Mouse (Mus musculus) CH12.LX (cell line): ENCODE measurements at regions not wholly inside any gene's neighbourhood (a gene's known extent, or its start where the extent isn't known, plus 50 kb on each side); places are given as distances from the start of the nearest gene placed in this dataset.

Experiments
- DNase-seq: peaks from one replicate; pipeline ENCODE4 v3.0.0-alpha.2; 2013; ENCODE audit errors: extremely low read depth
- H3K27ac ChIP-seq: 2 replicates; pipeline ENCODE4 v1.5.1; 2012; ENCODE audit warnings: low read depth, mild to moderate bottlenecking, control low read depth, moderate library complexity; ENCODE audit not compliant: insufficient read depth
- H3K27me3 ChIP-seq: replicated peaks from 2 replicates; pipeline ENCODE3; 2012; ENCODE audit warnings: inconsistent platforms
- H3K36me3 ChIP-seq, 2 experiments: replicated peaks in 1 of 2; 2 replicates each; pipeline versions ENCODE3 to v1.6.1; 2012; ENCODE audit warnings: inconsistent platforms in 1 of 2, low read length in 1 of 2, mild to moderate bottlenecking in 1 of 2, mixed read lengths in 1 of 2, moderate library complexity in 1 of 2; ENCODE audit not compliant: control insufficient read depth in 1 of 2, insufficient read depth in 1 of 2
- H3K4me1 ChIP-seq, 2 experiments: 2 replicates each; pipeline ENCODE4 v1.6.1; 2012; ENCODE audit warnings: inconsistent platforms in 1 of 2, moderate library complexity in 1 of 2; ENCODE audit not compliant: insufficient read depth in 2 of 2, control insufficient read depth in 1 of 2
- H3K4me2 ChIP-seq: 2 replicates; pipeline ENCODE4 v1.6.1; 2012; ENCODE audit warnings: low read depth, mild to moderate bottlenecking, control low read depth; ENCODE audit not compliant: poor library complexity, insufficient read depth, severe bottlenecking
- H3K4me3 ChIP-seq, 3 experiments: fragments of 150-350 bp in 1 of 3; sonication (generic) in 1 of 3; replicated peaks in 1 of 3; 2 replicates each; pipeline versions ENCODE3 to v1.5.1; 2011 to 2012; ENCODE audit warnings: low read depth in 2 of 3, low read length in 2 of 3, mild to moderate bottlenecking in 2 of 3, moderate library complexity in 2 of 3, control low read depth in 1 of 3, improper control_type of control experiment in 1 of 3, inconsistent platforms in 1 of 3, mixed read lengths in 1 of 3; ENCODE audit not compliant: poor library complexity in 1 of 3
- H3K79me2 ChIP-seq: replicated peaks from 2 replicates; pipeline ENCODE4 v1.6.1; 2012; ENCODE audit warnings: mild to moderate bottlenecking, moderate library complexity; ENCODE audit not compliant: control insufficient read depth, poor library complexity, insufficient read depth, severe bottlenecking; ENCODE audit errors: extremely low read depth
- H3K9ac ChIP-seq: 2 replicates; pipeline ENCODE4 v1.6.1; 2012; ENCODE audit warnings: low read depth, mild to moderate bottlenecking, control low read depth, moderate library complexity; ENCODE audit not compliant: insufficient read depth
- H3K9me3 ChIP-seq: replicated peaks from 2 replicates; pipeline ENCODE3; 2012; ENCODE audit warnings: low read length, inconsistent platforms, mixed read lengths
- BHLHE40 ChIP-seq: IDR thresholded peaks from 2 replicates; pipeline ENCODE4 v1.6.1; 2011; ENCODE audit warnings: mild to moderate bottlenecking, low read depth, low read length, improper control_type of control experiment
- CTCF ChIP-seq, 2 experiments: IDR thresholded peaks in 1 of 2; conservative IDR thresholded peaks in 1 of 2; 2 replicates each; pipeline ENCODE4 v1.5.1; 2011 to 2012; ENCODE audit warnings: low read depth in 2 of 2, low read length in 2 of 2, improper control_type of control experiment in 1 of 2, inconsistent platforms in 1 of 2, mild to moderate bottlenecking in 1 of 2, moderate library complexity in 1 of 2
- E2F4 ChIP-seq: IDR thresholded peaks from 2 replicates; pipeline ENCODE4 v1.6.1; 2011; ENCODE audit warnings: low read depth, low read length, improper control_type of control experiment; ENCODE audit not compliant: insufficient replicate concordance
- EP300 ChIP-seq: IDR thresholded peaks from 2 replicates; pipeline ENCODE4 v1.6.1; 2011; ENCODE audit warnings: low read length, improper control_type of control experiment
- ETS1 ChIP-seq: conservative IDR thresholded peaks from 2 replicates; pipeline ENCODE4 v1.6.1; 2012; ENCODE audit warnings: low read depth, mild to moderate bottlenecking, inconsistent platforms, low read length, improper control_type of control experiment, moderate library complexity
- GABPA ChIP-seq: IDR thresholded peaks from 2 replicates; pipeline ENCODE4 v1.6.1; 2012; ENCODE audit warnings: low read depth, low read length, improper control_type of control experiment, inconsistent platforms; ENCODE audit not compliant: insufficient replicate concordance
- IRF4 ChIP-seq: IDR thresholded peaks from 2 replicates; pipeline ENCODE4 v1.6.1; 2014; ENCODE audit warnings: low read depth, mild to moderate bottlenecking, inconsistent platforms, low read length, improper control_type of control experiment
- JUND ChIP-seq: conservative IDR thresholded peaks from 2 replicates; pipeline ENCODE4 v1.6.1; 2011; ENCODE audit warnings: low read depth, low read length, improper control_type of control experiment
- MAFK ChIP-seq: IDR thresholded peaks from 2 replicates; pipeline ENCODE4 v1.6.1; 2011; ENCODE audit warnings: low read length, improper control_type of control experiment; ENCODE audit not compliant: insufficient replicate concordance
- MAZ ChIP-seq: IDR thresholded peaks from 2 replicates; pipeline ENCODE4 v1.6.1; 2012; ENCODE audit warnings: low read depth, mild to moderate bottlenecking, inconsistent platforms, low read length, improper control_type of control experiment, moderate library complexity
- MEF2A ChIP-seq: IDR thresholded peaks from 2 replicates; pipeline ENCODE4 v1.6.1; 2014; ENCODE audit warnings: low read depth, mild to moderate bottlenecking, inconsistent platforms, low read length, improper control_type of control experiment, borderline replicate concordance
- MXI1 ChIP-seq: IDR thresholded peaks from 2 replicates; pipeline ENCODE4 v1.6.1; 2011; ENCODE audit warnings: mild to moderate bottlenecking, low read depth, low read length, improper control_type of control experiment
- MYC ChIP-seq: IDR thresholded peaks from 2 replicates; pipeline ENCODE4 v1.6.1; 2011; ENCODE audit warnings: low read depth, mild to moderate bottlenecking, improper control_type of control experiment, low read length
- NRF1 ChIP-seq: IDR thresholded peaks from 2 replicates; pipeline ENCODE4 v1.6.1; 2014; ENCODE audit warnings: low read depth, mild to moderate bottlenecking, inconsistent platforms, low read length, improper control_type of control experiment, moderate library complexity
- PAX5 ChIP-seq: IDR thresholded peaks from 2 replicates; pipeline ENCODE4 v1.6.1; 2012; ENCODE audit warnings: low read length, inconsistent platforms, mixed read lengths
- POLR2AphosphoS2 ChIP-seq: IDR thresholded peaks from 2 replicates; pipeline ENCODE4 v1.6.1; 2011; ENCODE audit warnings: low read depth, low read length, improper control_type of control experiment
- RAD21 ChIP-seq: IDR thresholded peaks from 2 replicates; pipeline ENCODE4 v1.6.1; 2011; ENCODE audit warnings: low read depth, mild to moderate bottlenecking, low read length, improper control_type of control experiment, moderate library complexity
- RCOR1 ChIP-seq: conservative IDR thresholded peaks from 2 replicates; pipeline ENCODE4 v1.6.1; 2012; ENCODE audit warnings: low read depth, mild to moderate bottlenecking, inconsistent platforms, low read length, improper control_type of control experiment
- SIN3A ChIP-seq: IDR thresholded peaks from 2 replicates; pipeline ENCODE4 v1.6.1; 2012; ENCODE audit warnings: low read length, improper control_type of control experiment, inconsistent platforms
- TCF12 ChIP-seq: IDR thresholded peaks from 2 replicates; pipeline ENCODE4 v1.6.1; 2014; ENCODE audit warnings: low read depth, mild to moderate bottlenecking, inconsistent platforms, low read length, improper control_type of control experiment
- UBTF ChIP-seq: IDR thresholded peaks from 2 replicates; pipeline ENCODE4 v1.6.1; 2012; ENCODE audit warnings: low read depth, mild to moderate bottlenecking, inconsistent platforms, low read length, improper control_type of control experiment, moderate library complexity
- USF1 ChIP-seq: IDR thresholded peaks from 2 replicates; pipeline ENCODE4 v1.6.1; 2014; ENCODE audit warnings: low read depth, mild to moderate bottlenecking, inconsistent platforms, low read length, improper control_type of control experiment
- USF2 ChIP-seq: conservative IDR thresholded peaks from 2 replicates; pipeline ENCODE4 v1.6.1; 2011; ENCODE audit warnings: low read depth, low read length, improper control_type of control experiment
- ZMIZ1 ChIP-seq: IDR thresholded peaks from 2 replicates; pipeline ENCODE4 v1.6.1; 2012; ENCODE audit warnings: low read depth, mild to moderate bottlenecking, inconsistent platforms, low read length, improper control_type of control experiment
- dilution Hi-C: fragments of 300-500 bp; cut with MboI; formaldehyde crosslinking; loops from 2 replicates; pipeline ENCODE4 v1.14.3; 2020; ENCODE audit warnings: low sequenced_read_pairs; ENCODE audit not compliant: extremely low pct_unique_long_range_greater_than_20kb, extremely low pct_ligation_motif_present
- in situ Hi-C: fragments of 300-500 bp; cut with MboI; formaldehyde crosslinking; loops from 3 replicates; pipeline ENCODE4 v1.14.3; 2019; ENCODE audit warnings: low sequenced_read_pairs, low pct_ligation_motif_present, low pct_unique_long_range_greater_than_20kb, mixed read lengths

DNA sequence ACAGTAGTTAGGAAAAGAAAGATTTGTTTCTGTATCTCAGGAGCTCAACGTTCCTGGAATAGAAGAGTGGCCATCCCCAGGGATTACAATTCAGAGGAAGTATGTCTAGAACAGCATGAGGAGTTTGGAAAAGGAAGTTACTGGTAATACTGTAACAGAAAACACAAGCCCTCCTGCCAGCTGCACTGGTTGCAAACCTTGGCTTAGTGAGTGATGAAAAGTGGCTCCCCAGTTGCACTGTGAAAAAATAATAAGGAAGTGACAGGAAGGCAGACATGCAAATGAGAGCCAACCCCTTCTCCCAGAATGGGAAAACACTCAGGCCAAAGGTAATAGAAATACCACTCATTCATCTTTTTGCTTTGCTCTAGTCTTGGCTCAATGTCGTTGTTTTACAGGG, 207.6 kb downstream of the Gm28710 start:
- no peak for DNase-seq
- dilution Hi-C loops = no loop called here
- Histone ChIP-seq H3K27me3 (no peaks in the 10 kb centered on the region), H3K4me1 (peaks cover 0 to 5% of the 10 kb centered on the region in 2 experiments; a peak in 1 of 4 replicates), H3K36me3 (no peaks in the 10 kb centered on the region), H3K4me3 (no peak overlapping the region), H3K27ac (no peak overlapping the region), H3K9ac (no peak overlapping the region), H3K79me2 (no peaks in the 10 kb centered on the region), H3K9me3 (no peaks in the 10 kb centered on the region), H3K4me2 (no peak overlapping the region)
- TF ChIP-seq EP300 = no peak
- TF ChIP-seq MXI1 = no peak
- TF ChIP-seq MAZ = no peak
- no peak for TF ChIP-seq ETS1
- no peak for TF ChIP-seq MAFK
- TF ChIP-seq MYC = no peak
- TF ChIP-seq MEF2A = no peak
- TF ChIP-seq IRF4 = no peak
- no peak for TF ChIP-seq USF1
- TF ChIP-seq RCOR1 = no peak
- no peak for TF ChIP-seq RAD21
- TF ChIP-seq UBTF = no peak
- TF ChIP-seq PAX5 = no peak
- TF ChIP-seq ZMIZ1 = no peak
- no peak for TF ChIP-seq TCF12
- TF ChIP-seq POLR2AphosphoS2 = no peak
- TF ChIP-seq NRF1 = no peak
- TF ChIP-seq USF2 = no peak
- no peak for TF ChIP-seq E2F4
- TF ChIP-seq JUND = no peak
- in situ Hi-C loops = no loop called here

- H3K36me3 ChIP-seq = no peaks in the 10 kb centered on the region
- in situ Hi-C loops = no loop called here
- dilution Hi-C loops = no loop called here
- no peak overlapping the region for H3K27ac ChIP-seq
- no peak overlapping the region for H3K9ac ChIP-seq
- H3K79me2 ChIP-seq = no peaks in the 10 kb centered on the region
- no peaks in the 10 kb centered on the region for H3K9me3 ChIP-seq
- no peak overlapping the region for H3K4me2 ChIP-seq
- no peak for DNase-seq
- H3K4me3 ChIP-seq = no peak overlapping the region
- H3K27me3 ChIP-seq = no peaks in the 10 kb centered on the region
- TF ChIP-seq GABPA (no peak), CTCF (conservative IDR thresholded peaks at IDR 0.05 in 1 of 2, IDR thresholded peaks at IDR 0.05 in 1 of 2; ENCODE audit: low read depth in 2 of 2, low read length in 2 of 2) (no peak), SIN3A (no peak), TCF12 (no peak), ZMIZ1 (no peak), BHLHE40 (no peak)
- TF ChIP-seq, all 38 proteins: peak for 0
- H3K4me1 ChIP-seq = no peaks in the 10 kb centered on the region
Measured at GRCm38 (mm10) chr5:17006807-17007522, 215.4 kb downstream of the Gm28710 start.
